Mouse (Mus musculus) right cerebral cortex, postnatal 14 days (tissue): Measurements from ENCODE around the gene Zfp558.
A peak's percentile ranks its signal among the peaks of the same experiment; 100 is the strongest.
"Not testable (repeated sequence)": the region's sequence is repeated elsewhere in the genome, so short reads cannot be mapped to it uniquely, and the experiment has no call there.

ENCODE experiments used
- DNase-seq: peaks from one replicate; pipeline ENCODE4 v3.0.0; 2022

Zfp558 gene

DNA sequence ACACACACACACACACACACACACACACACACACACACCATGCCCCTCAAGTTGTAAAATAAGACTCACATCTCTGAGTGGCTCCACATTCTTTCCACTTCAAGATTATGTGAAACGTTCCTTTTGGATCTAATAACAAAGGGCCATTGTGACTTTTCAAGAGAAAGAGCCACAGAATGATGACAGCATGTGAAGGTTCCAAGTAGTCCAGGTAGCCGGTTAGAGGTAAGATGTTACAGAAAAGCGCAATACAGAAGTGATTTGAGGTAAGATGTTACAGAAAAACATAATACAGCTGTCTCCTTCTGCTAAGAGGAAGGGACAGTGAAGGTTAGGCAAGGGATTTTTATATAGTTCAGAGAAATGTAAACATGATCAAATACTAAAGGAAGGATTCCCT, at the start of gene Zfp558, which contains the start of gene Mbd3l1:
Zfp558 (minus strand) TSS at position 101 of the 400 bp plus-strand sequence.
Mbd3l1 (plus strand) TSS at position 192 of the 400 bp plus-strand sequence.
- DNase-seq: no peak

- DNase-seq: peak; percentile 2
These were observed 30.0 kb upstream of the Zfp558 start for GRCm38 (mm10) chr9:18508098-18508497.

- DNase-seq: peak; percentile 75
These were observed 4.5 kb downstream of the Zfp558 start for GRCm38 (mm10) chr9:18473324-18474128.

DNA sequence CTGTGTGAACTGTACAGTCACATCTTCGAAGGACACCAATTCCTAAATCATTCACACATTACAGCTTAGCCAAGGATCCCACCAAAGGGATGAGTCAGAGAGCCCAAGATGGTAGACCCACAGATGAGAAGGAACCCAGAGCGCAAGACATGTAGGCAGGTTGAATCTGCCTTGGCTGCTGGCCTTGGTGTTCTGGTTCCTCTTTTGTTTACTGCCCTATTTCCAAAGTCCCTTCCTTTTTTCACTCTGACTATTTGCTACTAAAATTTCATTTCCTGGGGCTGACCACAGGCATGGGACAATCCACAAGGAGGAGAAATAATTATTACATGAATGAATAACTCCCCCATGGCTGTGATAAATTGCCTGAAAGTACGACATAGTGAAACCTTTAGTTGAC, 10.1 kb downstream of the Zfp558 start:
- no peak for DNase-seq

DNA sequence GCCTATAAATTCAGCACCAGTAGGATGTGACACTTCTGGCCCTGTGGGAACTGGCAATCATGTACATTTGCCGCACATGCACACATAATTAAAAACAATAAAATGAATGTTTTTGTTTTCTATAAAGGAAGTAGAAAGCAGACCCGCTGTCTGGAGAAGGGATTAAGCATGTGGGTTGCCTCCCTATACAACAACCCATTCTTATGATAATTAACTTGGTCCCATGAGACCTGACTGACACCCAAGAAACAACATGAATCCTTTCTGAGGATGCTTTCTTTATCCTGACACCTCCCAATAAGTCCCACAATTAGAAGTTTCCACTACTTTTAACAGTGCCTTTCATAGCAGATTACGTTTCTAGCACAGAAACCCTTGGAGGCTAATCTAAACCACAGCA, 10.7 kb downstream of the Zfp558 start:
- DNase-seq: no peak

DNA sequence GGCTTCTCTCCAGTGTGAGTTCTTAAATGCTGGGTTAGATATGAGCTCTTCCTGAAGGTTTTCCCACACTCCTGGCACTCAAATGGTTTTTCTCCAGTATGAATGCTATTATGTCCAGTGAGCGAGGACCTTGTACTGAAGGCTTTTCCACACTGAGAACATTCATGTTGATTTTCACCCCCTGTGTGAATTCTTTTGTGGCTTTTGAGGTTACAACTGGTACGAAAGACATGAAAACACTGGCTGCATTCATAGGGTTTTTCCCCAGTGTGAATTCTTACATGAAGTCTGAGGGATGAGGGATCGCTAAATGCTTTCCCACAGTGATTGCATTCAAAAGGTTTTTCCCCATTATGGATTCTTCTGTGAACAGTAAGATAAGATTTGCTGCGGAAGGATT, 21.5 kb downstream of the Zfp558 start:
- DNase-seq: no peak

DNA sequence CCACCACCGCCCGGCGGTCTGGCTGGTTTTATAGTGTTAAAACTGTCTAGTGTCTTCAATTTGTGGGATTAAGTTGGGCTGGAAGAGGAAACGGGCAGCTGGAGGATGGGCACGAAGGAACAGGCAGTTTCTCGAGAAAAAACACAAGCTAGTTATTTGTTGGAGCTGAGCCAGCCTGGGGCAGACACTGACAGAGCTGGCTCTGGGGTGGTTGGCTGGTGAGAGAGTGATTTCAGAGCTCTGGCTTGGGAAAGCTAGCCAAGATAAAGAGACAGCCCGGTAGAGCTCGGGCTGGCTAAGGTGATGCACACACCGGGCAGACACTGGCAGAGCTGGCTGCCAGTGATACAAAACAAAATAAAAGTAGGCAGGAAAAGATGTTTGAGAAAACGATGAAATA, 46.4 kb downstream of the Zfp558 start:
- DNase-seq: peak; percentile 17

DNA sequence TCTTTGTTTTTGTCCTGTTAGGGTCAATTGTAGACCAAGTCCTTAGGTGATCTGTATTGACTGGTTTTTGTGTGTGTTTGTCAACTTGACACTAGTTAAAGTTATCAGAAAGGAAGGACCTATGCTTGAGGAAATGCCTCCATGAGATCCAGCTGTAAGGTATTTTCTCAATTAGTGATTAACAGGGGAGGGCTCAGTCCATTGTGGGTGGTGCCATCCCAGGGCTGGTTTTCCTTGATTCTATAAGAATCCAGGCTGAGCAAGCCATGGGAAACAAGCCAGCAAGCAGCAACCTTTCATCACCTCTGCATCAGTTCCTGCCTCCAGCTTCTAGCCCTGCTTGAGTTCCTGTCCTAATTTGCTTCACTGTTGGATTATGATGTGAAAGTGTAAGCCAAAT, 47.7 kb downstream of the Zfp558 start, which contains the start of gene Mbd3l2:
Mbd3l2 (plus strand) TSS at position 301 of the 400 bp plus-strand sequence.
- no peak for DNase-seq

GRCm38 (mm10) chr9:18412371-18412770, 65.7 kb downstream of the Zfp558 start:
- not testable (repeated sequence) for DNase-seq
